8 mouse cellular contexts compared by ENCODE assay signal in genomic region chr7:19227883-19228792, GRCm38 (mm10). TPM values are rescaled to one million over a fixed set of nuclear protein-coding genes. Genes with fewer than 3 reads are reported as not detected.
DNase-seq lines count a peak whose midpoint lies in the region; ATAC-seq lines count a peak whose summit lies in the region.

Gene Opa3 (plus strand): TSS chr7:19228334.

- H3K9ac ChIP-seq in heart, embryonic 14.5 days (ENCODE audit: low read length) = peak within 1 kb of the TSS; percentile 89
- peak within 1 kb of the TSS; percentile 90 for H3K9ac ChIP-seq in liver, embryonic 13.5 days
- peak within 1 kb of the TSS; percentile 85 for H3K9ac ChIP-seq in stomach, embryonic 16.5 days (ENCODE audit: low read length)

- H3K4me2 ChIP-seq in heart, embryonic 14.5 days (ENCODE audit: low read length) = peak within 1 kb of the TSS; percentile 84
- H3K4me2 ChIP-seq in liver, embryonic 13.5 days = peak within 1 kb of the TSS; percentile 87
- peak within 1 kb of the TSS; percentile 79 for H3K4me2 ChIP-seq in stomach, embryonic 16.5 days (ENCODE audit: low read depth, low read length)

- DNase-seq in c-Kit-negative CD71-positive TER-119-positive erythroid progenitor cells, embryonic 14.5 days (ENCODE audit: low read depth, low spot score) = peak; percentile 99
- DNase-seq in fibroblast of lung, adult 2 months (ENCODE audit: low read depth) = peak; percentile 99
- peak; percentile 100 for DNase-seq in kidney, postnatal 14 days
- peak; percentile 99 for DNase-seq in liver, embryonic 13.5 days
- peak; percentile 100 for DNase-seq in neural tube, embryonic 10.5 days (ENCODE audit: extremely low spot score, low spot score)

- no peaks in the 10 kb centered on the region for H3K9me3 ChIP-seq in heart, embryonic 14.5 days (ENCODE audit: control insufficient read depth, low read length)
- no peaks in the 10 kb centered on the region for H3K9me3 ChIP-seq in liver, embryonic 13.5 days (replicated peaks)
- H3K9me3 ChIP-seq in stomach, embryonic 16.5 days (replicated peaks; ENCODE audit: control insufficient read depth, low read length) = no peaks in the 10 kb centered on the region

- ATAC-seq in CD4-positive, CD25-positive, alpha-beta regulatory T cell, adult 4 months = peak; percentile 82
- ATAC-seq in heart, embryonic 14.5 days (ENCODE audit: insufficient number of reproducible peaks, insufficient read depth, low FRiP score, low read depth) = peak; percentile 94
- ATAC-seq in liver, embryonic 13.5 days (ENCODE audit: low read depth) = peak; percentile 84
- peak; percentile 94 for ATAC-seq in stomach, embryonic 16.5 days (ENCODE audit: insufficient read depth, low FRiP score)

- peak within 1 kb of the TSS; percentile 99 to 100 for H3K27ac ChIP-seq in heart, embryonic 14.5 days (replicated peaks in 1 of 2; ENCODE audit: control insufficient read depth in 1 of 2, insufficient read depth in 1 of 2, low read depth in 2 of 2, low read length in 2 of 2)
- peak within 1 kb of the TSS; percentile 100 for H3K27ac ChIP-seq in liver, embryonic 13.5 days
- peak within 1 kb of the TSS; percentile 100 for H3K27ac ChIP-seq in stomach, embryonic 16.5 days (ENCODE audit: low read length)

- peak within 1 kb of the TSS; percentile 75 to 76 for H3K4me3 ChIP-seq in heart, embryonic 14.5 days (ENCODE audit: control insufficient read depth in 1 of 2, insufficient read depth in 1 of 2, low read depth in 1 of 2, low read length in 2 of 2)
- H3K4me3 ChIP-seq in liver, embryonic 13.5 days (replicated peaks) = peak within 1 kb of the TSS; percentile 76
- H3K4me3 ChIP-seq in stomach, embryonic 16.5 days (replicated peaks; ENCODE audit: low read length) = peak within 1 kb of the TSS; percentile 73

- H3K36me3 ChIP-seq in heart, embryonic 14.5 days (ENCODE audit: control insufficient read depth, insufficient read depth, low read length) = peaks cover 16% of the 10 kb centered on the region
- H3K36me3 ChIP-seq in liver, embryonic 13.5 days = peaks cover 32% of the 10 kb centered on the region
- H3K36me3 ChIP-seq in stomach, embryonic 16.5 days (ENCODE audit: control insufficient read depth, insufficient read depth, low read length) = no peaks in the 10 kb centered on the region

- H3K4me1 ChIP-seq in heart, embryonic 14.5 days (ENCODE audit: control insufficient read depth in 2 of 2, insufficient read depth in 2 of 2, low read length in 2 of 2) = peaks cover 7 to 17% of the 10 kb centered on the region in 2 experiments
- H3K4me1 ChIP-seq in liver, embryonic 13.5 days (replicated peaks) = peaks cover 74% of the 10 kb centered on the region
- peaks cover 12% of the 10 kb centered on the region for H3K4me1 ChIP-seq in stomach, embryonic 16.5 days (ENCODE audit: control insufficient read depth, insufficient read depth, low read length)

- WGBS in heart, embryonic 14.5 days = under 1% methylated on average over 89 of the region's 91 CpGs
- WGBS in liver, embryonic 13.5 days (ENCODE audit: insufficient replicate concordance) = under 1% methylated on average over 91 of the region's 91 CpGs
- under 1% methylated on average over 89 of the region's 91 CpGs for WGBS in stomach, embryonic 16.5 days

- no peaks in the 10 kb centered on the region for H3K27me3 ChIP-seq in heart, embryonic 14.5 days (ENCODE audit: control insufficient read depth, insufficient read depth, low read length)
- H3K27me3 ChIP-seq in liver, embryonic 13.5 days = no peaks in the 10 kb centered on the region
- H3K27me3 ChIP-seq in stomach, embryonic 16.5 days (ENCODE audit: control insufficient read depth, insufficient read depth, low read length) = no peaks in the 10 kb centered on the region

RNA-seq across cellular contexts. Expression of gene Opa3, which starts in this region (rescaled TPM):
- 10 to 100 TPM; 15.2 to 24.0 TPM for polyA plus RNA-seq in CD4-positive, CD25-positive, alpha-beta regulatory T cell, adult 4 months (2017; shearing (Covaris generic))
- 36.5 and 38.6 TPM in 2 replicates for polyA plus RNA-seq in heart, embryonic 14.5 days (2014; fragmentation: Nextera tagmentation; extraction: Ambion mirVana)
- polyA plus RNA-seq in liver, embryonic 13.5 days (2015; fragmentation: Nextera tagmentation; extraction: Ambion mirVana) = 17.3 and 18.8 TPM in 2 replicates
- polyA plus RNA-seq in stomach, embryonic 16.5 days (2015; fragmentation: Nextera tagmentation; extraction: Ambion mirVana) = 33.0 and 34.5 TPM in 2 replicates

Comparison
In these comparisons a context has a peak if more than half of its experiments do, and no peak if none do; other contexts are left out.
1. Peak in every context shown above with its lines: DNase-seq, ATAC-seq, H3K4me3 ChIP-seq and H3K27ac ChIP-seq.